Mouse (Mus musculus): ENCODE data around the gene Ccnt1. TPM values are rescaled to one million over a fixed set of nuclear protein-coding genes. Genes with fewer than 3 reads are reported as not detected.

Ccnt1 gene
- polyA plus RNA-seq, 1 experiment from 2014 or later = 61.3 TPM

DNA sequence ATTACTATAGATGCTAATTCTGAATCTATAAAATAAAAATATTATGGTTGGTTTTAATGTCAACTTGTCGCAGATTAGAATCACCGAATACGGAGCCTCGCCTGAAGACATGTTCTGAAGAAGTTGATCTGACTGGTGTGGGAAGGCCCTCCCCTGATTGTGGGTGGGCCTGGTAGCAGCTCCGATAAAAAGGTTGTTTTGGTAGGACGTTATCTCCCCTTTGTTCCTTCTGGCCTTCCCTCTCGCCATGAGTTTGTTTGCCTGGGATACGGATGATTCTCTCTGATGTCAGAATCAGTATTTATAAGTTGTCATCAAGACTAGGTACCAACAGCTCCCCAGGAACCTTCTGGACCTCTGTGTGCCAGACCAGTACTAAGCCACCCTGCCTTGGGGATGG, 58.5 kb downstream of the Ccnt1 start:
- H3K4me3 ChIP-seq = no peak overlapping the region
- no peaks in the 10 kb centered on the region for H3K9me3 ChIP-seq (replicated peaks)
- no peak overlapping the region for H3K27ac ChIP-seq (replicated peaks)
- peaks cover 29% of the 10 kb centered on the region for H3K4me1 ChIP-seq
- no peak for DNase-seq (ENCODE audit: low spot score)
- 59% methylated on average over 8 of the region's 8 CpGs for WGBS
- no peaks in the 10 kb centered on the region for H3K27me3 ChIP-seq (ENCODE audit: low read depth, poor library complexity, severe bottlenecking)
- H3K36me3 ChIP-seq = peaks cover 14% of the 10 kb centered on the region

DNA sequence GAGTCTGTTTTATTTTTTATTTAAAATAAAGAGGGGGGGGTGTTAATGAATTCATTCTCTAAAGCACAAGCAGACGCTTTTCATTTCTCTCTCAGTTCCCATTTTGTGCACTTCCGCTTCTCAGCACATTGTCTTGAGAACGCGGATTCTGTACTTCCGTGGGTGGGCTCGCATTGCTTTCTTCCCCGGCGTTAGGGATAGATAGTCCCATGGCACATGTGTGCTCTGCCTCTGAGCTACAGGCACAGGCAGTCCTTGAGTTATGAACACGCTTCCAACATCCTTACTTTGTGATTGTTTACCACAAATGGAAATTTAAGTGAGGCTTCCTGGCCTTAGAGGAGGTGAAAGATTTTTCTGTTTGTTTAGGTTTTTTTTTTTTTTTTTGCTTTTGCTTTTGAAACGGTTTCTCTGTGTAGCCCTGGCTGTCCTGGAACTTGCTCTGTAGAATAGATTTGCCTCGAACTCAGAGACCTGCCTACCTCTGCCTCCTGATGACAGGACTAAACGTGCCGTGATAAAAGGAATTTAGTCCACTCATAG, 59.3 kb downstream of the Ccnt1 start:
- Histone ChIP-seq H3K27me3 (ENCODE audit: low read depth, poor library complexity, severe bottlenecking) (no peaks in the 10 kb centered on the region), H3K9me3 (replicated peaks) (no peaks in the 10 kb centered on the region), H3K4me1 (peaks cover 29% of the 10 kb centered on the region), H3K4me3 (no peak overlapping the region), H3K27ac (replicated peaks) (no peak overlapping the region), H3K36me3 (0 out of 2 replicates have a peak, but pooled peaks cover 8% of the 10 kb centered on the region)
- no peak for DNase-seq (ENCODE audit: low spot score)
- WGBS = 69% methylated on average over 13 of the region's 13 CpGs

DNA sequence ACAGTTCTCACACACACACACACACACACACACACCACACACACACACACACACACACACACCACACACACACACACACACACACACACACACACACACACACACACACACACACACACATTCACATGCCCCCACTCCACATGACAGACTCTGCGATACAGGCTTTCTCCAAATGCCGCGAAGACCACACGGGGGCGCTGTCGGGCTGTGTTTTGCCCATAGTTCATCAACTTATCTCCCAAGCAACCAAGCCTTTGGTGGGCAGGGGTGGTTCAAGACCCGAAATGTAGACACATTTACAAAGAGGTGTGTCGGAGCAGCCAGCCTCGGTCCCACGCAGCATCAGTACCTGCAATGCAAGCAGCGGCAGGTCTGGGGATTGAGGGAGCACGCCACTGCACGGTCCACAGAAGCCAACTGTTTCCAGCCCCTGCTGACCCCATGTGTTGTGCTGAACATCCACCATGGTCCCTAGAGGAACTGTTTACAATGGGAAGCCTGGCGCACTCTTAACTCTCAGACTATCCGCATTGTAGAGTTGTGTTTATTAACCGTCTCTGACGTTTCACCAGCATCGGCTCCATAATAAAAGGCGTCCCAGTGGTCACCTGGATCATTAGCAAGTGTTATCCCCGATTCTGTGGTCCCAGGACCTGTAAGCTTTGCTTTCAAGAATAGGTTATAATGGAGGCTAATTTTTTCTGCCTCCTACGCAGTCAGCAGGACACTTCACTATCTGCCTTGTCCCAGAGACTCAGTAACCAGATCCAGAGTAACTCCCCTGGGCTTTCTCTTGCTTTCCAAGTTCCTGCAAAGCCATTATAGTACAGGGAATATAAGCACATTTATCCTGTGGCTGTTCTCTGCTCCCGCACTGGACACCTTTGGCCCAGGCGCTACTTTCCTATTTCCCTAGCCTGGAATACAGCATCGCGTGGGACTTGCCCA, 60.0 kb downstream of the Ccnt1 start:
- peak overlapping the region; percentile 37 for H3K4me3 ChIP-seq
- 34% methylated on average over 25 of the region's 25 CpGs for WGBS

DNA sequence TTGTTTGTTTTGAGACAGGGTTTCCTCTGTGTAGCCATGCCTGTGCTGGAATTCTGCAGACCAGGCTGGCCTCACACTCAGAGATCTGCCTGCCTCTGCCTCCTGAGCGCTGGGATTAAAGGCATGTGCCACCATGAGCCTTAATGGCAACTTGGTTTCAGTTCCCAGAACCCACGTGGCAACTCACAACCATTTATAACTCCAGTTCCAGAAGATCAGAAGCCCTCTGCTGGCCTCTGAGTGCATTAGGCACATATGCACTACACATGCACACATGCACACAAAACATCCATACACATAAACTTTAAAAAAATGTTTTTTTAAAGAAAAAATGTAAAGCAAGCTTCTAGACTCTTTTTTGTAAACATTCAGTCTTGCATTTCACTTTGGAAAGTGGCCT, 61.3 kb downstream of the Ccnt1 start:
- no peaks in the 10 kb centered on the region for H3K27me3 ChIP-seq (ENCODE audit: low read depth, poor library complexity, severe bottlenecking)
- no peak overlapping the region for H3K4me3 ChIP-seq
- H3K36me3 ChIP-seq = no peaks in the 10 kb centered on the region
- no peak overlapping the region for H3K27ac ChIP-seq (replicated peaks)
- H3K9me3 ChIP-seq (replicated peaks) = no peaks in the 10 kb centered on the region
- 57% methylated on average over 2 of the region's 2 CpGs for WGBS
- DNase-seq (ENCODE audit: low spot score) = no peak
- H3K4me1 ChIP-seq = peaks cover 33% of the 10 kb centered on the region

More for the DNA sequence above, 60.0 kb downstream of the Ccnt1 start:
- DNase-seq (ENCODE audit: low spot score) = peak; percentile 82
- H3K9me3 ChIP-seq (replicated peaks) = no peaks in the 10 kb centered on the region
- 0 out of 2 replicates have a peak overlapping the region, but pooled peaks have one; percentile 52 for H3K27ac ChIP-seq (replicated peaks)
- 0 out of 2 replicates have a peak, but pooled peaks cover 8% of the 10 kb centered on the region for H3K36me3 ChIP-seq
- H3K27me3 ChIP-seq (ENCODE audit: low read depth, poor library complexity, severe bottlenecking) = no peaks in the 10 kb centered on the region
- peaks cover 29% of the 10 kb centered on the region for H3K4me1 ChIP-seq

DNA sequence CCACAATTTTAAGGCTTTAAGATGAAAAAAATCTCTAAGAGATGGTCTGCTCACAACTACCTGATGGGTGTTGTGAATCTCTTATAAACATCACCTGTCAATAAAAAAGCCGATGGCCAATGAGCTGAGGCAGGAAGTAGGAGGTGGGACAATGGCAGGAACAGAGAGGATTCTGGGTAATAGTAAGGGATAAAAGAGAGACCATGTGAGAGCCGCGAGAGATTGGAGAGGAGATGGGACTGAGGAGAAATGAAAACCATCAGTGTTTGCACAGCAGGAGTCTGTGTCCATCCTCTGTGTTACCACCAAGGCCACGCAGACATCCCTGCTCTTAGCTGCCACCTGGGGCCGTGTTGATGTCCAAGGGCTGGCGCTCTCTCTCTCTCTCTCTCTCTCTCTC, 63.4 kb downstream of the Ccnt1 start:
- WGBS = 96% methylated on average over 6 of the region's 6 CpGs
- no peak for DNase-seq (ENCODE audit: low spot score)

DNA sequence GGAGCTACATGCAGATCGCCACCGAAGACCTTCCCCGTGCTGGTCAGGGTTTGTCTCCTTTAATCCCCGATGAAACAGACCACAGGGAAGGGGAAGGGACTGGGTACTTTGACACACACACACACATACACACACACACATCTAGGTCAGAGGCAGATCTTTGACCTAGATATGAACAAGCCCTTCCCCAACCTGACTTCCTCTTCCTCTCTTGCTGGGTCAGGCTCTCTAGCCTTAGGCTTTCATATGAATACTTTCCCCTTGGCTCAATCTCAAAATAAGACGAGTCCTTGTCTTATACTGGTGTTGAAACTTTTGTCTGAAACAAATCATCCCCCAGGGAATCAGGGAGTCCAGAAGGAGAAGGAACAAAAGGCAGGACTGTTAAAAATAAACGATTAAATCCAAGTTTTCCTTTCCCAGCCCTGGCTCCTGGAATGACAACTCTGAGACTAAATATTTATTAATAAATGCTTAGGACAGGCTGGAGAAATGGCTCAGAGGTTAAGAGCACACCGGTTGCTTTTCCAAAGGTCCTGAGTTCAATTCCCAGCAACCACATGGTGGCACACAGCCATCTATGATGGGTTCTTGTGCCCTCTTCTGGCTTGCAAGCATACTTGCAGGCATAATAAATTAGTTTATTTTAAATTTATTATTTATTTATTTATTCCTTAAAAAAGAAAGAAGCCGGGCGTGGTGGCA, 64.3 kb downstream of the Ccnt1 start:
- Histone ChIP-seq H3K4me1 (peaks cover 14% of the 10 kb centered on the region), H3K36me3 (no peaks in the 10 kb centered on the region), H3K27ac (replicated peaks) (no peak overlapping the region), H3K27me3 (ENCODE audit: low read depth, poor library complexity, severe bottlenecking) (no peaks in the 10 kb centered on the region), H3K9me3 (replicated peaks) (no peaks in the 10 kb centered on the region), H3K4me3 (no peak overlapping the region)
- 86% methylated on average over 9 of the region's 9 CpGs for WGBS
- no peak for DNase-seq (ENCODE audit: low spot score)

More for the DNA sequence above, 63.4 kb downstream of the Ccnt1 start:
- peaks cover 21% of the 10 kb centered on the region for H3K4me1 ChIP-seq
- no peak overlapping the region for H3K4me3 ChIP-seq
- H3K9me3 ChIP-seq (replicated peaks) = no peaks in the 10 kb centered on the region
- H3K27me3 ChIP-seq (ENCODE audit: low read depth, poor library complexity, severe bottlenecking) = no peaks in the 10 kb centered on the region
- no peak overlapping the region for H3K27ac ChIP-seq (replicated peaks)
- H3K36me3 ChIP-seq = no peaks in the 10 kb centered on the region

DNA sequence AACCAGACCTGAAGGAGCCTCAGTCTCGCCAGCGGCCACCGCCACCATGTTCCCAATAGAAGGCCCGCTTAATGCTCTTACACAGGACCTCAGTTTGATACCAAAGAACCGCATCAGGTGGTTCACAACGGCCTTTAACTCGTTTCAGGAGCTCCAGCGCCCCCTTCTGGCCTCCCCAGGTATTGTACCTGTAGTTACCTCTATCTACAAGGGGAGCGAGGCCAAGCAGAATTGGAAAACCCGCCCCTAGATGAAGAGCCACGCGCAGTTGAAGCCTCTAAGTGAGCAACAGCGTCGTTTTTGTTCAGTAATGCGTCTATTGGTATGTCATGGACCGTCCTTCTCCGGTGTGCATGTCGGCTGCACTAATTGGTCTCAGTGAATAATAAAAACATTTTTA, 66.2 kb downstream of the Ccnt1 start:
- DNase-seq (ENCODE audit: low spot score) = peak; percentile 80
- H3K9me3 ChIP-seq (replicated peaks) = no peaks in the 10 kb centered on the region
- H3K36me3 ChIP-seq = no peaks in the 10 kb centered on the region
- H3K4me3 ChIP-seq = no peak overlapping the region
- H3K4me1 ChIP-seq = peaks cover 5% of the 10 kb centered on the region; the same call in 1 of the 2 replicates
- H3K27me3 ChIP-seq (ENCODE audit: low read depth, poor library complexity, severe bottlenecking) = no peaks in the 10 kb centered on the region
- WGBS = 13% methylated on average over 18 of the region's 18 CpGs
- H3K27ac ChIP-seq (replicated peaks) = no peak overlapping the region

DNA sequence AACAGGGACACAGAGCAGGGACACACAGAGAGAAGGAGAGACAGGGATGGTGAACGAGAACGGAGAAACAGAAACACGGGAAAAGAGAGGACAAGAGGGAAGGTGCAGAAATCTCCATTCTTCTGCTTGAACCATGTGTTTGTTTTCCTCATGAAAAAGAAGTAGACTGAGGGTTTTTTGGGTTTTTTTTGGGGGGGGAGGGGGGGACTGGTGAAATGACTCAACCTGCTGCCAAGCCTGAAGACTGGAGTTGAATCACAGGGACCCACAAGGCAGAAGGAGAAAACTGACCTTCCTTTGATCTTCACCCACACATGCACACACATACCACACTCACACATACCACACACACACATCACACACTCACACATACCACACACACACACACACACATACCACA, 67.4 kb downstream of the Ccnt1 start:
- no peak overlapping the region for H3K4me3 ChIP-seq
- WGBS = 81% methylated on average over 3 of the region's 3 CpGs
- peaks cover 5% of the 10 kb centered on the region; the same call in 1 of the 2 replicates for H3K4me1 ChIP-seq
- no peak for DNase-seq (ENCODE audit: low spot score)
- H3K27me3 ChIP-seq (ENCODE audit: low read depth, poor library complexity, severe bottlenecking) = no peaks in the 10 kb centered on the region
- H3K36me3 ChIP-seq = no peaks in the 10 kb centered on the region
- H3K9me3 ChIP-seq (replicated peaks) = no peaks in the 10 kb centered on the region
- no peak overlapping the region for H3K27ac ChIP-seq (replicated peaks)

DNA sequence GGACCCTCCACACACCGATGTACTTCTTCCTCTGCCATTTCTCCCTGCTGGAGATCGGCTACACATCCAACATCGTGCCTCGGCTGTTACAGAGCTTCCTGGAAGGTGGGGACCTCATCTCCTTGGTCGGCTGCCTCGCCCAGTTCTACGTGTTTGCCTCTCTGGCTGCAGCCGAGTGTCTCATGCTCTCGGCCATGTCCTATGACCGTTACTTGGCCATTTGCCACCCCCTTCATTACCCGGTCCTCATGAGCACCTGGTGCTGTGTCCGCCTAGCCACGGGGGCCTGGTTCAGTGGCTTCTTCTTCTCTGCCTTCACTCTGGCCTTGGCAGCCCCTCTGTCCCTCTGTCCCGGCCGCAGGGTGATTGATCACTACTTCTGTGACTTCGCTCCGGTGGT, 73.1 kb downstream of the Ccnt1 start:
- Histone ChIP-seq H3K36me3 (no peaks in the 10 kb centered on the region), H3K9me3 (replicated peaks) (no peaks in the 10 kb centered on the region), H3K4me3 (no peak overlapping the region), H3K4me1 (no peaks in the 10 kb centered on the region), H3K27me3 (ENCODE audit: low read depth, poor library complexity, severe bottlenecking) (no peaks in the 10 kb centered on the region), H3K27ac (replicated peaks) (no peak overlapping the region)
- DNase-seq (ENCODE audit: low spot score) = no peak
- WGBS = 91% methylated on average over 17 of the region's 17 CpGs

DNA sequence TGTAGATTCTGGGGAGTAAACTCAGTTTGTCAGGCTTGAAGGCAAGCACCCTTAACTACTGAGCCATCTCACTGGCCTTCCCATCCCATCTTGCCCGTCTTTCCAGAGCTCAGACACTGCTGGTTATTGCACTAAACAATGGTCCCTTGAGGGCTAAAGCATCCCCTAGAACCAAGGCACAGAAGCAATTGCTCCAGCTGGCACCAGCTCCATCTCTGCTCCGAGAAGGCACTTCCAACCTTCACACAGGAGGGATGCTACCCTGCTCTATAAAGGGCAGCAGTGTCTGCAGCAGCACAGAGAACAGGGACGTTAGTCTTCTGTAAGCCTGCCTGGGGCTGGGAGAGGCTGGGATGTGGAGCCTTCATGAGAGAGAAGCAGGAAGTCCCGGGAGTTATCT, 78.6 kb downstream of the Ccnt1 start, which contains the start of gene Olfr279:
Olfr279 (plus strand) TSS at position 301 of the 400 bp plus-strand sequence.
- WGBS = 66% methylated on average over 4 of the region's 4 CpGs

DNA sequence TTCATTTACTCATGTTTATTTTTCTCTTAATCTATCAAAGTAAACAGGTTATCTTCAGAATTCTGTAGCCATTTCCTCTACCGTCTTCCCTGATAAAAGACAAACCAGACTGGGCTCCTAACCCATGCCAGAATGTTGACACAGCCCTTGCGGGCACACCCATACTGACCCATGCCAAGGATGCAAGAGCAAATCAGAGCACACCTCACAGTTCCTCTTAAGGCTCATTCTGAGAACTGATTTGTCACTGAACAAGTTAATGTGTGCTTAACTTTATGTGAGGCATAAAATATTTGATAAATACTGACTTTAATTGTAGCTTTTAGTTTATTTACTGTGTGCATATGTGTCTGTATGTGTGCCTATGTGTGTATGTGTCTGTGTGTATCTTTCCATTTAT, 79.4 kb downstream of the Ccnt1 start:
- Histone ChIP-seq H3K4me1 (no peaks in the 10 kb centered on the region), H3K4me3 (no peak overlapping the region), H3K27ac (replicated peaks) (no peak overlapping the region), H3K27me3 (ENCODE audit: low read depth, poor library complexity, severe bottlenecking) (no peaks in the 10 kb centered on the region), H3K36me3 (no peaks in the 10 kb centered on the region), H3K9me3 (replicated peaks) (no peaks in the 10 kb centered on the region)
- no peak for DNase-seq (ENCODE audit: low spot score)
- 90% methylated on average over 2 of the region's 2 CpGs for WGBS

More for the DNA sequence above, 78.6 kb downstream of the Ccnt1 start, which contains the start of gene Olfr279:
- Histone ChIP-seq H3K36me3 (no peaks in the 10 kb centered on the region), H3K9me3 (replicated peaks) (no peaks in the 10 kb centered on the region), H3K27me3 (ENCODE audit: low read depth, poor library complexity, severe bottlenecking) (no peaks in the 10 kb centered on the region), H3K27ac (replicated peaks) (no peak within 1 kb of the TSS), H3K4me3 (no peak within 1 kb of the TSS), H3K4me1 (no peaks in the 10 kb centered on the region)
- no peak for DNase-seq (ENCODE audit: low spot score)

Measured in midbrain, embryonic 10.5 days (tissue).